ENCODE assay signal across 20 mouse cellular contexts in the genomic region with DNA sequence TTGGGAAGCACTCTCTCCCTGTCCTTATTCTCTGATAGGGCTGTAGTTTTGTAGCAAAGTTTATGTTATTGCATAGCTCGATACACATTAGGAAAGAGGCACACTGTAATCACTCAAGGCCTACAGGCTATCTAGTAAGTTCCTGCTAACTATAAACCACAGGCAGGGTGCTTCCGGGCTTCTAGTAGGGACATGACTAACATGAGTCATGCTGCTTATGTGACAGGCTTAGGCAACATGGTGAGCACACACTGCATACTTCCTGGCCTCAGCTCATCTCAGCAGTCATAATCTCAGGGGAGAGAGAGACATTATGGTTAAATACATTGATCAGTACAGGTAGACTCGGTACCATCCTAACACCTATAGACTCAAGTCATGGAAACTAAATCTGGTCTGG. TPM values are rescaled to one million over a fixed set of nuclear protein-coding genes. Genes with fewer than 3 reads are reported as not detected.
DNase-seq lines count a peak whose midpoint lies in the region; ATAC-seq and TF ChIP-seq lines count a peak whose summit lies in the region.
"Had no signal": no experiment of that assay in that cellular context is flagged by ENCODE, and none has a peak within 500 bp of the region (broad histone marks: within the 10 kb centered on the region; RNA-seq: fewer than 3 reads in every experiment).

No protein-coding gene starts in this region.

- ATAC-seq in inflammation-experienced regulatory T-cells, adult 6 months: peak; percentile 41
- ATAC-seq: forebrain, postnatal 0 days had no signal

- no peak overlapping the region for H3K4me3 ChIP-seq in small intestine, adult 2 months (ENCODE audit: low read depth, low read length)
- H3K4me3 ChIP-seq: erythroblast, embryonic 14.5 days; heart, embryonic 13.5 days; hindbrain, embryonic 10.5 days; liver, embryonic 15.5 days had no signal

- H3K36me3 ChIP-seq in small intestine, adult 2 months (ENCODE audit: control insufficient read depth, insufficient read depth, low read length): no peaks in the 10 kb centered on the region
- H3K36me3 ChIP-seq: heart, embryonic 13.5 days; hindbrain, embryonic 10.5 days; liver, embryonic 15.5 days had no signal

- no peaks in the 10 kb centered on the region for H3K27me3 ChIP-seq in small intestine, adult 2 months (ENCODE audit: control insufficient read depth, insufficient read depth, low read length)
- H3K27me3 ChIP-seq: heart, embryonic 13.5 days; liver, embryonic 15.5 days had no signal

- H3K27ac ChIP-seq in small intestine, adult 2 months (ENCODE audit: insufficient read depth, low read depth, low read length): peak overlapping the region; percentile 7; the same call in 1 of the 2 replicates
- H3K27ac ChIP-seq: heart, embryonic 13.5 days; hindbrain, embryonic 10.5 days; liver, embryonic 15.5 days had no signal

- DNase-seq in lung, adult 18-20 months: peak; percentile 17 to 24
- DNase-seq in lung, postnatal 14 days: no peak
- DNase-seq in CD4-positive, CD25-positive, alpha-beta regulatory T cell, adult 2 months (ENCODE audit: low read depth, low spot score): peak; percentile 10
- DNase-seq in left cerebral cortex, adult 8-10 months (ENCODE audit: low spot score in 2 of 2): no peak
- DNase-seq in layer of hippocampus, postnatal 14 days (ENCODE audit: low spot score in 2 of 2): no peak
- DNase-seq: adrenal gland, postnatal 25 days; cerebellum, postnatal 10 days; forebrain, postnatal 0 days; gastrocnemius, postnatal 14 days; kidney, adult 9 months; layer of hippocampus, postnatal 36 days; thymus, adult 18-20 months had no signal

- TF ChIP-seq POLR2A in small intestine, adult 2 months (IDR thresholded peaks at IDR 0.05; ENCODE audit: low read depth, low read length): no peak

- WGBS in small intestine, adult 2 months: 79% methylated on average over 3 of the region's 3 CpGs

- no peaks in the 10 kb centered on the region for H3K4me1 ChIP-seq in small intestine, adult 2 months (ENCODE audit: control insufficient read depth, insufficient read depth, insufficient read length, low read length)
- H3K4me1 ChIP-seq: heart, embryonic 13.5 days; hindbrain, embryonic 10.5 days; liver, embryonic 15.5 days had no signal

- TF ChIP-seq CTCF in small intestine, adult 2 months (IDR thresholded peaks at IDR 0.05; ENCODE audit: extremely low read depth, insufficient read length, insufficient replicate concordance, low read depth, low read length): no peak

RNA-seq across cellular contexts. Expression of gene Tnfsf18, which starts 12.2 kb away (rescaled TPM):
- polyA plus RNA-seq in inflammation-experienced regulatory T-cells, adult 6 months (2017; shearing (Covaris generic)): not detected
- polyA plus RNA-seq in small intestine, adult 2 months (2012; rRNA removed): not detected in 2 replicates
- total RNA-seq in left cerebral cortex, adult 8-10 months (2022): not detected
- under 1 TPM in 1 of 2 experiments, not detected in 1; 0.16 TPM for total RNA-seq in layer of hippocampus, postnatal 14 days (2021)
- total RNA-seq: adrenal gland, postnatal 25 days; layer of hippocampus, postnatal 36 days had no signal
- polyA plus RNA-seq: erythroblast, embryonic 14.5 days; forebrain, postnatal 0 days; hindbrain, embryonic 10.5 days; large intestine, adult 2 months; limb, embryonic 11.5 days; liver, embryonic 15.5 days had no signal

Comparison
In these comparisons a context has a peak if more than half of its experiments do, and no peak if none do; other contexts are left out.
1. DNase-seq: peak in lung, adult 18-20 months (2 of 2) and CD4-positive, CD25-positive, alpha-beta regulatory T cell, adult 2 months (single experiment); none in lung, postnatal 14 days (single experiment), left cerebral cortex, adult 8-10 months (0 of 2) and layer of hippocampus, postnatal 14 days (0 of 2).